Mouse (Mus musculus) lung, adult 2 months (tissue): Measurements from ENCODE around the gene Ephb4.

Experiments used
- CTCF ChIP-seq: fragments of 200-500 bp; IDR thresholded peaks from 2 replicates; pipeline ENCODE4 v1.5.1; 2011; ENCODE audit warnings: mild to moderate bottlenecking, low read length, control low read depth; ENCODE audit not compliant: insufficient read depth
- POLR2A ChIP-seq: fragments of 200-500 bp; IDR thresholded peaks from 2 replicates; pipeline ENCODE4 v1.6.1; 2011; ENCODE audit warnings: low read depth, mild to moderate bottlenecking, control low read depth, low read length, borderline replicate concordance; ENCODE audit errors: extremely low read depth

GRCm38 (mm10) chr5:137314193-137315083 is 35.5 kb upstream of the Ephb4 start, which contains the start of gene Trip6:
- TF ChIP-seq CTCF (no peak), POLR2A (no peak)
